Mouse (Mus musculus) heart, adult 2 months (tissue): ENCODE data around the gene Trim2.

Source experiments
- CTCF ChIP-seq: fragments of 200-600 bp; IDR thresholded peaks from 2 replicates; pipeline ENCODE4 v1.8.1; 2022; ENCODE audit warnings: antibody characterized with exemption, mild to moderate bottlenecking, moderate library complexity
- EP300 ChIP-seq: fragments of 200-500 bp; IDR thresholded peaks from 2 replicates; pipeline ENCODE4 v1.6.1; 2011; ENCODE audit warnings: low read depth, low read length, control low read depth; ENCODE audit not compliant: insufficient read depth

DNA sequence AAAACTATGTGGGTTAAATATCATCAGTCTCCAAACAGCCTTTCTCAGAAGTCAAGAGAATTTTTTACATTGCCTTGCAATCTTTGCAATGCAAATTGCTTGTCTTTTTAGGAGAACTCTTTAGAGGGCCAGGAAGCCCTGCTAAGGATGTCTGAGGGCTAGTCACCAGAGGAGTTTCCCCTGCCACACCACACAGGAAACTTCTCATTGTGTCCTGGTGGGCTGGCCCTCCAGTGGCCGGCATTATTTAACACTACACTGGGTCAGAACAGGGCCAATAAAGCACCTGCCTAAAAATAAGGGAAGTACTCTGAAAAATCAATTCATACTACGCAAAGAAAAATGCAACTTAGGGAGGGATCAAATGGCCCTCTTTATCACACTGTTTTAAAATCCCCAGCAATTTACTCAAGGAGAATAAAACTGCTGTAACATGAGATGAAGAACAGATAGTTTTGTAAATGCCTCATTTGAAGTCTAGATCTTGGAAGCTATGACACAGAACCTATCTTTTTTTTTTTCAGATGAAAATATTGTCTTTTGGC is 87.4 kb downstream of the Trim2 start:
- TF ChIP-seq CTCF (peak; percentile 58), EP300 (0 out of 2 replicates have a peak, but pooled peaks have one; percentile 31)
